Mouse (Mus musculus): Measurements from ENCODE around the gene Traf2. TPM values are rescaled to one million over a fixed set of nuclear protein-coding genes. Genes with fewer than 3 reads are reported as not detected.
A peak's percentile ranks its signal among the peaks of the same experiment; 100 is the strongest.

Gene Traf2
- total RNA-seq, 2 experiments from 2014 or later: 9.6 to 10.4 TPM

GRCm38 (mm10) chr2:25501593-25502486 lies 44.9 kb downstream of the Traf2 start, which contains the start of gene C8g:
C8g (minus strand) TSS chr2:25501719.
- no peak for DNase-seq (ENCODE audit: low spot score in 2 of 2)
- intact Hi-C loops (cut with DNase I): loop anchor here (2.0 kb wide), 2 partner anchors 41 to 73 kb away; partner anchors contain the start of genes Abca2 and Paxx

GRCm38 (mm10) chr2:25500576-25501405 lies 45.9 kb downstream of the Traf2 start, which contains the start of gene Fbxw5:
Fbxw5 (plus strand) TSS chr2:25500750.
- intact Hi-C loops (cut with DNase I): loop anchor here (2.0 kb wide), 2 partner anchors 40 to 72 kb away; partner anchors contain the start of genes Abca2 and Paxx

GRCm38 (mm10) chr2:25500071-25500575 lies 46.6 kb downstream of the Traf2 start:
- intact Hi-C loops (cut with DNase I): loop anchor here (2.0 kb wide), 2 partner anchors 39 to 71 kb away; partner anchors contain the start of genes Abca2 and Paxx
- no peak for DNase-seq (ENCODE audit: low spot score in 2 of 2)

More at GRCm38 (mm10) chr2:25500576-25501405, 45.9 kb downstream of the Traf2 start, which contains the start of gene Fbxw5:
- peak; percentile 84 to 92 for DNase-seq (ENCODE audit: low spot score in 2 of 2)

- DNase-seq (ENCODE audit: low spot score in 2 of 2): no peak
- intact Hi-C loops (cut with DNase I): no loop called here
These were observed 47.9 kb downstream of the Traf2 start for GRCm38 (mm10) chr2:25498622-25499478.

- intact Hi-C loops (cut with DNase I): no loop called here
These were observed 48.7 kb downstream of the Traf2 start for GRCm38 (mm10) chr2:25497846-25498575.

GRCm38 (mm10) chr2:25496462-25496861 lies 50.3 kb downstream of the Traf2 start:
- intact Hi-C loops (cut with DNase I): no loop called here
- DNase-seq (ENCODE audit: low spot score in 2 of 2): peak; percentile 27 to 43

More at GRCm38 (mm10) chr2:25497846-25498575, 48.7 kb downstream of the Traf2 start:
- no peak for DNase-seq (ENCODE audit: low spot score in 2 of 2)

GRCm38 (mm10) chr2:25493476-25493961 lies 53.2 kb downstream of the Traf2 start, which contains the start of gene Lcn12:
Lcn12 (minus strand) TSS chr2:25493911.
- DNase-seq (ENCODE audit: low spot score in 2 of 2): no peak
- intact Hi-C loops (cut with DNase I): no loop called here

- intact Hi-C loops (cut with DNase I): no loop called here
- DNase-seq (ENCODE audit: low spot score in 2 of 2): no peak
These were observed 53.8 kb downstream of the Traf2 start for GRCm38 (mm10) chr2:25492988-25493387.

GRCm38 (mm10) chr2:25488671-25489068 lies 58.1 kb downstream of the Traf2 start:
- intact Hi-C loops (cut with DNase I): loop anchor here (10.0 kb wide), 1 partner anchor 64 kb away; the partner anchor contains the start of genes Abca2 and Fut7
- no peak for DNase-seq (ENCODE audit: low spot score in 2 of 2)

GRCm38 (mm10) chr2:25487965-25488670 lies 58.6 kb downstream of the Traf2 start:
- intact Hi-C loops (cut with DNase I): loop anchor here (10.0 kb wide), 1 partner anchor 63 kb away; the partner anchor contains the start of genes Abca2 and Fut7

GRCm38 (mm10) chr2:25484901-25485647 lies 61.7 kb downstream of the Traf2 start:
- intact Hi-C loops (cut with DNase I): loop anchor here (10.0 kb wide), 1 partner anchor 60 kb away; the partner anchor contains the start of genes Abca2 and Fut7
- DNase-seq (ENCODE audit: low spot score in 2 of 2): no peak

More at GRCm38 (mm10) chr2:25487965-25488670, 58.6 kb downstream of the Traf2 start:
- no peak for DNase-seq (ENCODE audit: low spot score in 2 of 2)

GRCm38 (mm10) chr2:25482969-25483368 lies 63.8 kb downstream of the Traf2 start:
- no peak for DNase-seq (ENCODE audit: low spot score in 2 of 2)
- intact Hi-C loops (cut with DNase I): loop anchor here (10.0 kb wide), 1 partner anchor 58 kb away; the partner anchor contains the start of genes Abca2 and Fut7

- DNase-seq (ENCODE audit: low spot score in 2 of 2): no peak
- intact Hi-C loops (cut with DNase I): loop anchor here (10.0 kb wide), 1 partner anchor 56 kb away; the partner anchor contains the start of genes Abca2 and Fut7
These were observed 66.2 kb downstream of the Traf2 start for GRCm38 (mm10) chr2:25480541-25480940.

GRCm38 (mm10) chr2:25479551-25480311 lies 67.0 kb downstream of the Traf2 start:
- no peak for DNase-seq (ENCODE audit: low spot score in 2 of 2)
- intact Hi-C loops (cut with DNase I): loop anchor here (10.0 kb wide), 1 partner anchor 55 kb away; the partner anchor contains the start of genes Abca2 and Fut7

GRCm38 (mm10) chr2:25477967-25478675 lies 68.6 kb downstream of the Traf2 start:
- intact Hi-C loops (cut with DNase I): no loop called here
- no peak for DNase-seq (ENCODE audit: low spot score in 2 of 2)
